ENCODE assay signal across 8 mouse cellular contexts in genomic region chr3:37758124-37758523, GRCm38 (mm10). TPM values are rescaled to one million over a fixed set of nuclear protein-coding genes. Genes with fewer than 3 reads are reported as not detected.
A peak's percentile ranks its signal among the peaks of the same experiment; 100 is the strongest.
DNase-seq lines count a peak whose midpoint lies in the region; ATAC-seq and TF ChIP-seq lines count a peak whose summit lies in the region.

No protein-coding gene starts in this region.

- H3K27ac ChIP-seq in ES-E14 (ENCODE audit: insufficient read depth, low read depth, low read length, poor library complexity, severe bottlenecking), result no peak overlapping the region; the same call in 1 of the 2 replicates
- peak overlapping the region; percentile 64 for H3K27ac ChIP-seq in hindbrain, embryonic 16.5 days (ENCODE audit: low read depth, low read length)
- H3K27ac ChIP-seq in liver, embryonic 11.5 days (ENCODE audit: low read depth, low read length), result peak overlapping the region; percentile 16; the same call in 1 of the 2 replicates
- H3K27ac ChIP-seq in midbrain, postnatal 0 days (ENCODE audit: low read depth, low read length), result peak overlapping the region; percentile 32; the same call in 1 of the 2 replicates

- TF ChIP-seq CTCF in brain, embryonic 14.5 days (IDR thresholded peaks at IDR 0.05; ENCODE audit: borderline replicate concordance, extremely low read depth, insufficient read depth, insufficient read length), result no peak
- TF ChIP-seq CTCF in midbrain, postnatal 0 days (IDR thresholded peaks at IDR 0.05), result peak; percentile 48

- no peak overlapping the region for H3K9ac ChIP-seq in ES-E14 (ENCODE audit: insufficient read depth, low read depth, low read length, poor library complexity, severe bottlenecking)
- no peak overlapping the region for H3K9ac ChIP-seq in hindbrain, embryonic 16.5 days (ENCODE audit: low read depth, low read length)
- H3K9ac ChIP-seq in liver, embryonic 11.5 days (ENCODE audit: low read depth, low read length), result no peak overlapping the region
- H3K9ac ChIP-seq in midbrain, postnatal 0 days (replicated peaks; ENCODE audit: low read length, poor library complexity, severe bottlenecking), result no peak overlapping the region

- TF ChIP-seq POLR2A in brain, embryonic 14.5 days (IDR thresholded peaks at IDR 0.05; ENCODE audit: borderline replicate concordance, extremely low read depth, insufficient read depth, insufficient read length, poor library complexity, severe bottlenecking), result no peak

- H3K36me3 ChIP-seq in ES-E14 (ENCODE audit: control insufficient read depth, insufficient read depth, low read length, poor library complexity, severe bottlenecking), result no peaks in the 10 kb centered on the region
- H3K36me3 ChIP-seq in hindbrain, embryonic 16.5 days (ENCODE audit: control insufficient read depth, insufficient read depth, low read length), result no peaks in the 10 kb centered on the region
- no peaks in the 10 kb centered on the region for H3K36me3 ChIP-seq in liver, embryonic 11.5 days (ENCODE audit: control insufficient read depth, insufficient read depth, low read length)
- H3K36me3 ChIP-seq in midbrain, postnatal 0 days (ENCODE audit: insufficient read depth, low read length), result no peaks in the 10 kb centered on the region

- 3% methylated on average over 12 of the region's 12 CpGs for WGBS in hindbrain, embryonic 16.5 days
- 4% methylated on average over 12 of the region's 12 CpGs for WGBS in liver, embryonic 11.5 days
- WGBS in midbrain, postnatal 0 days, result 8% methylated on average over 12 of the region's 12 CpGs

- in situ Hi-C loops in ES-E14 (cut with MboI; ENCODE audit: low sequenced_read_pairs in 2 of 2, unreplicated experiment in 2 of 2), result no loop called here

- ATAC-seq in hindbrain, embryonic 16.5 days, result peak; percentile 89
- peak; percentile 77 for ATAC-seq in liver, embryonic 11.5 days (replicated peaks; ENCODE audit: low FRiP score)
- ATAC-seq in midbrain, postnatal 0 days (ENCODE audit: low FRiP score), result peak; percentile 80

- DNase-seq in ES-E14 (ENCODE audit: low read depth, low spot score), result peak; percentile 51
- DNase-seq in brain, embryonic 14.5 days (ENCODE audit: low read depth), result peak; percentile 85
- peak; percentile 16 for DNase-seq in gastrocnemius, postnatal 10 days
- peak; percentile 75 for DNase-seq in liver, embryonic 11.5 days (ENCODE audit: low spot score)
- peak; percentile 65 for DNase-seq in midbrain, postnatal 0 days (ENCODE audit: low spot score)
- DNase-seq in thymus, postnatal 4 days, result peak; percentile 57
- DNase-seq in layer of hippocampus, adult 11-12 months (ENCODE audit: low spot score), result no peak

- peak overlapping the region; percentile 49 for H3K4me2 ChIP-seq in hindbrain, embryonic 16.5 days (ENCODE audit: low read length)
- peak overlapping the region; percentile 54 for H3K4me2 ChIP-seq in liver, embryonic 11.5 days
- peak overlapping the region; percentile 32 for H3K4me2 ChIP-seq in midbrain, postnatal 0 days (ENCODE audit: low read depth, low read length, poor library complexity, severe bottlenecking)

- peak overlapping the region in 1 of 2 experiments; percentile 14; a peak in 2 of 4 replicates for H3K4me3 ChIP-seq in ES-E14 (ENCODE audit: insufficient read depth in 1 of 2, low read depth in 1 of 2, low read length in 2 of 2, poor library complexity in 1 of 2, severe bottlenecking in 1 of 2)
- no peak overlapping the region; the same call in 1 of the 2 replicates for H3K4me3 ChIP-seq in hindbrain, embryonic 16.5 days (ENCODE audit: low read length)
- H3K4me3 ChIP-seq in liver, embryonic 11.5 days (ENCODE audit: low read depth, low read length), result peak overlapping the region; percentile 13; the same call in 1 of the 2 replicates
- 0 out of 2 replicates have a peak overlapping the region, but pooled peaks have one; percentile 7 for H3K4me3 ChIP-seq in midbrain, postnatal 0 days (ENCODE audit: low read depth, low read length)

- H3K9me3 ChIP-seq in ES-E14 (ENCODE audit: control insufficient read depth, insufficient read depth, low read depth, low read length), result no peaks in the 10 kb centered on the region
- no peaks in the 10 kb centered on the region for H3K9me3 ChIP-seq in hindbrain, embryonic 16.5 days (ENCODE audit: control insufficient read depth, low read length)
- no peaks in the 10 kb centered on the region for H3K9me3 ChIP-seq in liver, embryonic 11.5 days (ENCODE audit: control insufficient read depth, low read length)
- H3K9me3 ChIP-seq in midbrain, postnatal 0 days (ENCODE audit: low read length), result no peaks in the 10 kb centered on the region

- peaks cover 7 to 10% of the 10 kb centered on the region in 2 experiments; a peak in 3 of 4 replicates for H3K4me1 ChIP-seq in ES-E14 (ENCODE audit: control insufficient read depth in 2 of 2, insufficient read depth in 2 of 2, low read length in 2 of 2, poor library complexity in 1 of 2)
- peaks cover 6% of the 10 kb centered on the region for H3K4me1 ChIP-seq in hindbrain, embryonic 16.5 days (ENCODE audit: control insufficient read depth, insufficient read depth, low read depth, low read length)
- peaks cover 36% of the 10 kb centered on the region for H3K4me1 ChIP-seq in liver, embryonic 11.5 days (replicated peaks; ENCODE audit: control insufficient read depth, insufficient read depth, low read length)
- peaks cover 5% of the 10 kb centered on the region; the same call in 1 of the 2 replicates for H3K4me1 ChIP-seq in midbrain, postnatal 0 days (ENCODE audit: insufficient read depth, low read length)

- no peaks in the 10 kb centered on the region for H3K27me3 ChIP-seq in hindbrain, embryonic 16.5 days (replicated peaks; ENCODE audit: control insufficient read depth, insufficient read depth, low read length)
- H3K27me3 ChIP-seq in liver, embryonic 11.5 days (replicated peaks; ENCODE audit: control insufficient read depth, insufficient read depth, low read length), result no peaks in the 10 kb centered on the region
- H3K27me3 ChIP-seq in midbrain, postnatal 0 days (ENCODE audit: insufficient read depth, low read length), result no peaks in the 10 kb centered on the region

TF ChIP-seq in ES-E14, 5 proteins besides CTCF, POLR2A, EP300 and RAD21:
- TF ChIP-seq ZNF384 (IDR thresholded peaks at IDR 0.05; ENCODE audit: low read depth, low read length) (no peak), HCFC1 (IDR thresholded peaks at IDR 0.05; ENCODE audit: borderline replicate concordance, insufficient read depth, low read length) (no peak), ZC3H11A (IDR thresholded peaks at IDR 0.05; ENCODE audit: borderline replicate concordance, low read depth, low read length) (no peak), MAFK (IDR thresholded peaks at IDR 0.05; ENCODE audit: insufficient read depth, low read depth, low read length) (no peak), CHD2 (IDR thresholded peaks at IDR 0.05; ENCODE audit: low read depth, low read length) (no peak)

RNA-seq across cellular contexts. Expression of gene Gm5148, which starts 33.8 kb away (rescaled TPM):
- total RNA-seq in ES-E14 (2012; rRNA removed), result 68.4 and 69.6 TPM in 2 replicates
- polyA plus RNA-seq in brain, embryonic 14.5 days (2012; rRNA removed), result 12.4 and 12.9 TPM in 2 replicates
- under 1 TPM in 1 of 2 experiments, not detected in 1; 0.25 TPM for total RNA-seq in gastrocnemius, postnatal 10 days (2021)
- polyA plus RNA-seq in hindbrain, embryonic 16.5 days (2015; fragmentation: Nextera tagmentation; extraction: Ambion mirVana), result 12.7 and 14.0 TPM in 2 replicates
- polyA plus RNA-seq in liver, embryonic 11.5 days (2014; fragmentation: Nextera tagmentation; extraction: Ambion mirVana), result 3.7 and 4.8 TPM in 2 replicates
- 13.3 and 15.7 TPM in 2 replicates for total RNA-seq in midbrain, postnatal 0 days (2014; rRNA removed)
- polyA plus RNA-seq in midbrain, postnatal 0 days (2015; fragmentation: Nextera tagmentation; extraction: Ambion mirVana), result 17.5 and 17.8 TPM in 2 replicates
